Mouse (Mus musculus): ENCODE data around the gene Acad9.
"Not testable (repeated sequence)": the region's sequence is repeated elsewhere in the genome, so short reads cannot be mapped to it uniquely, and the experiment has no call there.

Gene Acad9

GRCm38 (mm10) chr3:36087591-36087990 lies 21.8 kb downstream of the Acad9 start:
- DNase-seq (ENCODE audit: low spot score in 2 of 2), result no peak

- DNase-seq (ENCODE audit: low spot score in 2 of 2), result no peak
Observed at GRCm38 (mm10) chr3:36095371-36095770, 29.6 kb downstream of the Acad9 start.

GRCm38 (mm10) chr3:36116076-36116475 lies 50.3 kb downstream of the Acad9 start:
- no peak for DNase-seq (ENCODE audit: low spot score in 2 of 2)

GRCm38 (mm10) chr3:36119684-36120548 lies 54.1 kb downstream of the Acad9 start:
- DNase-seq (ENCODE audit: low spot score in 2 of 2), result no peak

- DNase-seq (ENCODE audit: low spot score in 2 of 2), result not testable (repeated sequence)
Observed at GRCm38 (mm10) chr3:36126176-36126575, 60.4 kb downstream of the Acad9 start.

GRCm38 (mm10) chr3:36136152-36136551 lies 70.4 kb downstream of the Acad9 start:
- no peak for DNase-seq (ENCODE audit: low spot score in 2 of 2)

- DNase-seq (ENCODE audit: low spot score in 2 of 2), result no peak
Observed at GRCm38 (mm10) chr3:36137560-36137959, 71.8 kb downstream of the Acad9 start.

GRCm38 (mm10) chr3:36138171-36138660 lies 72.4 kb downstream of the Acad9 start:
- DNase-seq (ENCODE audit: low spot score in 2 of 2), result no peak

GRCm38 (mm10) chr3:36138996-36139395 lies 73.2 kb downstream of the Acad9 start:
- DNase-seq (ENCODE audit: low spot score in 2 of 2), result no peak

All from urinary bladder, postnatal 4 days (tissue).